Mouse (Mus musculus): Measurements from ENCODE around the gene Ggact. TPM values are rescaled to one million over a fixed set of nuclear protein-coding genes. Genes with fewer than 3 reads are reported as not detected.

Gene Ggact
- polyA plus RNA-seq, 1 experiment from 2014 or later: 4.3 TPM

GRCm38 (mm10) chr14:122876163-122876562, 37.4 kb downstream of the Ggact start:
- Histone ChIP-seq H3K4me1 (replicated peaks) (peaks cover 33% of the 10 kb centered on the region), H3K9me3 (no peaks in the 10 kb centered on the region), H3K27ac (peak overlapping the region; percentile 69; the same call in 1 of the 2 replicates)

GRCm38 (mm10) chr14:122875636-122876035, 37.9 kb downstream of the Ggact start:
- Histone ChIP-seq H3K27me3 (ENCODE audit: insufficient read depth, poor library complexity, severe bottlenecking) (no peaks in the 10 kb centered on the region; the same call in 1 of the 2 replicates), H3K9me3 (no peaks in the 10 kb centered on the region), H3K4me1 (replicated peaks) (peaks cover 33% of the 10 kb centered on the region), H3K36me3 (no peaks in the 10 kb centered on the region), H3K27ac (peak overlapping the region; percentile 69), H3K4me3 (no peak overlapping the region)
- DNase-seq (ENCODE audit: low spot score): no peak
- WGBS: 40% methylated on average over 6 of the region's 6 CpGs

More at GRCm38 (mm10) chr14:122876163-122876562, 37.4 kb downstream of the Ggact start:
- no peak overlapping the region for H3K4me3 ChIP-seq
- no peaks in the 10 kb centered on the region; the same call in 1 of the 2 replicates for H3K27me3 ChIP-seq (ENCODE audit: insufficient read depth, poor library complexity, severe bottlenecking)
- peak; percentile 79 for DNase-seq (ENCODE audit: low spot score)
- WGBS: 2% methylated on average over 6 of the region's 6 CpGs
- no peaks in the 10 kb centered on the region for H3K36me3 ChIP-seq

- peak overlapping the region; percentile 69; the same call in 1 of the 2 replicates for H3K27ac ChIP-seq
- 72% methylated on average over 8 of the region's 8 CpGs for WGBS
- no peak for DNase-seq (ENCODE audit: low spot score)
Observed at GRCm38 (mm10) chr14:122875056-122875455, 38.5 kb downstream of the Ggact start.

GRCm38 (mm10) chr14:122872612-122873011, 40.9 kb downstream of the Ggact start:
- no peaks in the 10 kb centered on the region; the same call in 1 of the 2 replicates for H3K27me3 ChIP-seq (ENCODE audit: insufficient read depth, poor library complexity, severe bottlenecking)
- H3K36me3 ChIP-seq: no peaks in the 10 kb centered on the region
- H3K4me1 ChIP-seq (replicated peaks): peaks cover 30% of the 10 kb centered on the region

More at GRCm38 (mm10) chr14:122875056-122875455, 38.5 kb downstream of the Ggact start:
- Histone ChIP-seq H3K4me1 (replicated peaks) (peaks cover 30% of the 10 kb centered on the region), H3K36me3 (no peaks in the 10 kb centered on the region), H3K9me3 (no peaks in the 10 kb centered on the region), H3K27me3 (ENCODE audit: insufficient read depth, poor library complexity, severe bottlenecking) (no peaks in the 10 kb centered on the region; the same call in 1 of the 2 replicates), H3K4me3 (no peak overlapping the region)

DNA sequence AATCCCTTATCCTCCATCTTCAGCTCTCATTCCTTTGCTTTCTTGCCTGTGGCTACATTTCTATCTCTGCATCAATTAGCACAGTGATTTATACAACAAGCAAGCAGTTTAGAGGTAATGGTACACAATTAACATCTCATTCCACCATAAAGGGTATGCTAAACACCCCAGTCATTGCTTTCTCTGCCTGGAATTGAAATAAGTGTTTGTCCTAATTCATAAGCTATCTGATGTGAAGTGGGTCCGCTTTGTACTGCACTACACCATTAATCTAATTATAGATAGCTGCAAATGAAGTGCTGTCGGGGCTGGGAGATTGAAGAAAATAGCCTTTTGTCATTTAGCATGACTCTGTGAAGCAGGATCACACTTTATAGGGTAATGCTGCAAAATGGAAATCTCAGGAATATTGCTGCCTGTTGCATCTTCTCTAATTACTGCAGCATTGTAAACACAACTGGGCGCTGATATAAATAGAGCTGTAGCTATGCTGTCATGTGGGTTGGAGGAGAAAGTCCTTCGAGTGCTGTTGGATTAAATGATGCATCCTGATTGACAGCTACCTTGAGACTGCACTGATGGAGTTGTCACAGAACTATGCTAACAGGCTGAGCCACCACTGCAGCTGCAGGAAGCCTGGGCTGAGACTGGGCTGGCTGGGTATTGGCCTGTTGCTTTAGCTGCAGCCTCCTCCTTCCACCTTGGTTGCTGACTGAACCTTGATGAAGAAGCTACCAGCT, 41.5 kb downstream of the Ggact start:
- WGBS: 64% methylated on average over 4 of the region's 4 CpGs
- H3K4me1 ChIP-seq (replicated peaks): peaks cover 30% of the 10 kb centered on the region
- H3K27ac ChIP-seq: no peak overlapping the region
- H3K9me3 ChIP-seq: no peaks in the 10 kb centered on the region
- DNase-seq (ENCODE audit: low spot score): no peak
- no peaks in the 10 kb centered on the region; the same call in 1 of the 2 replicates for H3K27me3 ChIP-seq (ENCODE audit: insufficient read depth, poor library complexity, severe bottlenecking)
- H3K36me3 ChIP-seq: no peaks in the 10 kb centered on the region
- H3K4me3 ChIP-seq: no peak overlapping the region

More at GRCm38 (mm10) chr14:122872612-122873011, 40.9 kb downstream of the Ggact start:
- Histone ChIP-seq H3K27ac (no peak overlapping the region), H3K4me3 (no peak overlapping the region), H3K9me3 (no peaks in the 10 kb centered on the region)
- 88% methylated on average over 6 of the region's 6 CpGs for WGBS
- no peak for DNase-seq (ENCODE audit: low spot score)

DNA sequence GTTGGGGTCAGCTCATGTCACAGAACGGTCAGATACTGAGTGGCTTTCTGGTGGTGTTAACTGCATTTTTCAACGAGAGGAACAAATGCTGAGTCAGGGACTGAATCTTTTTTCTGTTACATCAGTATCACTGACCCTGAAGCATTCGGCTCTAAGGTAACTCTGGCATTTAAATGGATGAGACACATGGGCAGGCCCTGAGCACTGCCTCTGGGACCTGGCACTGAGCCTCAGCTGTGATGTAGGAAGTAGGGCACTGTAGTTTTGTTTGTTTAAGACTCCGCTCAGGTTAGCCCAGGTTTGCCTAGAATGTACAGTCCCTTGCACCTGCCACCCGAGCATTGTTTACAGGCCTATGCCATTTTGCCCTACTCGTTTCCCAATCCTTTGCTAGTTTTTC, 43.7 kb downstream of the Ggact start:
- 79% methylated on average over 6 of the region's 6 CpGs for WGBS
- H3K27me3 ChIP-seq (ENCODE audit: insufficient read depth, poor library complexity, severe bottlenecking): no peaks in the 10 kb centered on the region
- no peak for DNase-seq (ENCODE audit: low spot score)
- no peaks in the 10 kb centered on the region for H3K9me3 ChIP-seq
- H3K4me1 ChIP-seq (replicated peaks): peaks cover 15% of the 10 kb centered on the region
- no peak overlapping the region for H3K4me3 ChIP-seq
- H3K36me3 ChIP-seq: no peaks in the 10 kb centered on the region
- no peak overlapping the region for H3K27ac ChIP-seq

DNA sequence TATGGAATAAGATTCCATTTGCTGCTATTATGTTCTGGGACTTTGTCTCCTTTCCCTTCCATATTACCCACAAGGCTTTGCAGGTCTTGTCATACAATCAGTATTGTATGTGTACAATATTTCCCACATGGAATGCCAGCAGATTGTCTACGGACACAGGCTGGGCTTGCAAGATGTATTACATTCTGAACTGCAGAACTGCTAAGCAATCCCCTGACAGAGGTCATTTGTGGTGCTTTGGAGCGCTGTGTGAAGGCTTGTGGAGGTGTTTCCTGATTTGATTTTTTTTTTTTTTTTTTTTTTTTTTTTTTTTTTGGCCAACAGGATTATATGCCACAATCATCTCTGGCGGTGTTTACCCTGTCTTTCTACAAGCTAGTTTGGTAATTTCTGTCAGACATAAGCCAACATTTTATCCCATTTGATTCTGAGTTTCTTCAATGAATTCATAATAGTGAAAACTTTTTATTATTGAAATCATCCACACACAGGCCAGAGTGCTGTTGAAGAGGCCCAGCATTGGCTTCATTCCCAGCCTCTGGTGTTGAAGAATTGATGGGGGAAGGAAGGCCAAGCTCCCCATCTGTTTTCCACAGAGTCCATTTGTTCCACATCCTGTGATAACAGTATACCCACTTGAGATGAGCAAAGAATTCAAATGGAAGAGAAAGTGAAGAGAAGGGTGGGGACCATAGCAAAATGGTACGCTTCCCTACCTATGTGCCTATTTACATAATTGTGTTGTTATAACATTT, 45.8 kb downstream of the Ggact start:
- H3K27me3 ChIP-seq (ENCODE audit: insufficient read depth, poor library complexity, severe bottlenecking): no peaks in the 10 kb centered on the region
- H3K36me3 ChIP-seq: no peaks in the 10 kb centered on the region
- no peak overlapping the region for H3K4me3 ChIP-seq
- DNase-seq (ENCODE audit: low spot score): no peak
- WGBS: 89% methylated on average over 4 of the region's 4 CpGs
- H3K27ac ChIP-seq: no peak overlapping the region
- H3K4me1 ChIP-seq (replicated peaks): peaks cover 9% of the 10 kb centered on the region
- H3K9me3 ChIP-seq: no peaks in the 10 kb centered on the region

DNA sequence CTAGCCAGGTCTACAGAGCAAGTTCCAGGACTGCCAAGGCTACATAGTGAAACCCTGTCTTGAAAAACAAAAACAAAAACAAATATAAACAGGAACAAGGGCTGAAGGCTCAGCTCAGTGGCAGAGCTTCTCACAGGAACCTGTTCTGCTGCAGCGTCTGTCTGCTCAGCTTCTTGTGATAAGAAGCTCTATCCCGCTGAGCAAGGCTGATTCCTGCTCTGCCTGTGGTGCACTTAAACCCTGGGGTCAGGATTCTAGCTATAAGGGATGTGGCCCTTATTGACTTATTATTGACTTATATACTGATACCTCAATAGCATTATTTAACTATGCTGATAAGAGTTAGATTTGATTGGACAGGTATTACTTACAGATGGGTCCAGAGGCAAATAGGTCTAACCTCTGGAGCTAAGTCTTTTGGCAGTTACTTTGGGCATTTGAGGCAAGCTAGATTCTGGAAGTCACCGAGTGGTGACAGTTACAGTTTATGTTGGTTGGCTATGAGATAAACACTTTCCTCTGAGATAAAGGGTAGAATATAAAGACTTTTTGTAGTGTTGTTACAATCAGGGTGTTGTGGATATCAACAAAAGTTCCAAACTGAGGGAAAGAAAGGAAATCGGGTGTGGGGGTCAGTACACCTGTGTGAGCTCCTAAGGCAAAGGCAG, 48.0 kb downstream of the Ggact start:
- H3K36me3 ChIP-seq: no peaks in the 10 kb centered on the region

DNA sequence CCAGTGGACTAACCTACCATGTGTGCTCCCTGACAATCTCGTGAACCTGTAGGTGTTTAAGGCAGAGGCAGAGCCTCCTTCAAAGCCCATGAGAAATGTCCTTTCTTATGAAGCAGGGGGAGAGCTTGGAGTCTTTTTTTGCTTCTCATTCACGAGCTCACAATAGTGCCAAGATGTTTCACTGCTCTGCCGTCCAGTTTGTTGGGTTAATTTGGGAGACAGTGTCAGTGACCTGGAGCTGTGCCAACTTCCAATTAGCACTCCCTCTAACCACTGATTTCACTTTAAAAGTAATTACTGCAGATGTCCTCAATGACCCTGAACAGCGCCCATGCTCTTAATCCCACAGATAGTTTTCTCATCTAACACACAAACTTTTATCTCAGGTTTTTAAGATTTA, 50.9 kb downstream of the Ggact start:
- no peak for DNase-seq (ENCODE audit: low spot score)
- Histone ChIP-seq H3K9me3 (no peaks in the 10 kb centered on the region), H3K27me3 (ENCODE audit: insufficient read depth, poor library complexity, severe bottlenecking) (no peaks in the 10 kb centered on the region), H3K36me3 (no peaks in the 10 kb centered on the region), H3K4me1 (replicated peaks) (no peaks in the 10 kb centered on the region), H3K4me3 (no peak overlapping the region), H3K27ac (no peak overlapping the region)
- WGBS: 73% methylated on average over 4 of the region's 4 CpGs

More for the DNA sequence above, 48.0 kb downstream of the Ggact start:
- 82% methylated on average over 4 of the region's 4 CpGs for WGBS
- no peak for DNase-seq (ENCODE audit: low spot score)
- Histone ChIP-seq H3K27ac (no peak overlapping the region), H3K9me3 (no peaks in the 10 kb centered on the region), H3K4me1 (replicated peaks) (no peaks in the 10 kb centered on the region), H3K27me3 (ENCODE audit: insufficient read depth, poor library complexity, severe bottlenecking) (no peaks in the 10 kb centered on the region), H3K4me3 (no peak overlapping the region)

DNA sequence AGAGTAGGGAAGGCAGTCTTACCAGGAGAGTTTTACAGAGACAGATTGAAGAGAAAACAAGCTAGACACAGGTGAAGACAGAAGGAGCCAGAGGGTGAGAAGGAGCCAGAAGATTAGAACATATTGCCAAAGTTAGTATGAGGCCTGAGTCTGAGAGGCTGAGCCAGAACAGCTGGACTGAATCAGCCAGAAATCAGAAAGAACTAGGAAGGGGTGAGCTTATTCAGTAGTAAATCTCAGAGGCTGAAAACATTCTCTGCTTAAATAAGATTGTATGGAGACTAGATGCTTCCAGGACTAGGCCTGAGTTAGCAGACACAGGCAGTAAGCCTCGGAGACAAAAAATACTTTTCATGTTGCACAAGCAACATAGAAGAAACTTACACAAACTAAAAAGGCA, 53.8 kb downstream of the Ggact start:
- no peaks in the 10 kb centered on the region for H3K27me3 ChIP-seq (ENCODE audit: insufficient read depth, poor library complexity, severe bottlenecking)
- WGBS: 86% methylated on average over 1 of the region's 1 CpGs

GRCm38 (mm10) chr14:122852506-122853057, 61.0 kb downstream of the Ggact start:
- Histone ChIP-seq H3K36me3 (no peaks in the 10 kb centered on the region), H3K4me1 (replicated peaks) (0 out of 2 replicates have a peak, but pooled peaks cover 4% of the 10 kb centered on the region), H3K27ac (peak overlapping the region; percentile 45; the same call in 1 of the 2 replicates), H3K4me3 (no peak overlapping the region), H3K9me3 (no peaks in the 10 kb centered on the region), H3K27me3 (ENCODE audit: insufficient read depth, poor library complexity, severe bottlenecking) (no peaks in the 10 kb centered on the region)
- DNase-seq (ENCODE audit: low spot score): no peak
- WGBS: 88% methylated on average over 5 of the region's 5 CpGs

More for the DNA sequence above, 53.8 kb downstream of the Ggact start:
- no peaks in the 10 kb centered on the region for H3K36me3 ChIP-seq
- no peak overlapping the region for H3K4me3 ChIP-seq
- H3K4me1 ChIP-seq (replicated peaks): no peaks in the 10 kb centered on the region
- H3K27ac ChIP-seq: no peak overlapping the region
- H3K9me3 ChIP-seq: no peaks in the 10 kb centered on the region
- DNase-seq (ENCODE audit: low spot score): no peak

DNA sequence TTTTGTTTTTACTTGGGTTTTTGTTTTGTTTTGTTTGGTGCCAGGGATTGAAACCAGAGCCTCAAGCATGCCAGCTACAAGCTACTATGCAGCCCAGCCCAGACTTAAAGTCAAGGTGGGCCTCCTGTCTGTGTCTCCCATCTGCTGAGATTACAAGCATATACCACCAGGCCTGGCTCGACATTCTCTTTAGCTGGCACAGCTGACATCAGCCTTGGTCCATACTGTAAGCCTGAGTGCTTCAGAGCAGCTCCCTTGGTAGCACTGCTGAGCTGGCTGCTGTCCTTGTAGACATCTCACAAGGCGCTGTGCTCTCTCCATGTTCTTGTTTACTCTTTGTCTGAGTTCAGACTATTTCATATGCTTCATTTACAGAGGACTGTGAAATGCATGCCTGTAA, 76.5 kb downstream of the Ggact start:
- Histone ChIP-seq H3K4me3 (no peak overlapping the region), H3K27me3 (ENCODE audit: insufficient read depth, poor library complexity, severe bottlenecking) (no peaks in the 10 kb centered on the region), H3K4me1 (replicated peaks) (peaks cover 14% of the 10 kb centered on the region), H3K27ac (0 out of 2 replicates have a peak overlapping the region, but pooled peaks have one; percentile 50), H3K9me3 (no peaks in the 10 kb centered on the region), H3K36me3 (no peaks in the 10 kb centered on the region)
- WGBS: 76% methylated on average over 2 of the region's 2 CpGs
- DNase-seq (ENCODE audit: low spot score): no peak

Data from hindbrain, embryonic 10.5 days (tissue).